Mouse (Mus musculus) cerebellum, adult 2 months (tissue): Measurements from ENCODE around the gene Usp24. TPM values are rescaled to one million over a fixed set of nuclear protein-coding genes. Genes with fewer than 3 reads are reported as not detected.

Source experiments
- DNase-seq, 2 experiments: peaks; one replicate each; pipeline ENCODE4 v3.0.0; 2021
- H3K27ac ChIP-seq: fragments of 200-500 bp; 2 replicates; pipeline ENCODE4 v1.5.1; 2012; ENCODE audit warnings: low read length, control low read depth, inconsistent platforms; ENCODE audit not compliant: insufficient read depth
- H3K27me3 ChIP-seq: fragments of 200-500 bp; 2 replicates; pipeline ENCODE4 v1.6.1; 2012; ENCODE audit warnings: inconsistent platforms, mild to moderate bottlenecking, low read length, moderate library complexity; ENCODE audit not compliant: control insufficient read depth, insufficient read depth
- H3K4me1 ChIP-seq: fragments of 200-500 bp; 2 replicates; pipeline ENCODE4 v1.6.1; 2011; ENCODE audit warnings: low read length; ENCODE audit not compliant: control insufficient read depth, insufficient read depth
- H3K4me3 ChIP-seq: fragments of 200-500 bp; replicated peaks from 2 replicates; pipeline ENCODE3; 2011; ENCODE audit warnings: mild to moderate bottlenecking, low read depth, low read length, control low read depth; ENCODE audit not compliant: insufficient read depth
- CTCF ChIP-seq: fragments of 200-500 bp; IDR thresholded peaks from 2 replicates; pipeline ENCODE4 v1.5.1; 2011; ENCODE audit warnings: low read depth, mild to moderate bottlenecking, control low read depth, low read length, moderate library complexity, borderline replicate concordance; ENCODE audit not compliant: insufficient read depth
- POLR2A ChIP-seq: fragments of 200-500 bp; IDR thresholded peaks from 2 replicates; pipeline ENCODE4 v1.6.1; 2011; ENCODE audit warnings: low read length, control low read depth, borderline replicate concordance; ENCODE audit not compliant: insufficient read depth
- WGBS: fragments of 180-500 bp; shearing (Covaris S2); methylation state at CpG from one replicate; pipeline ENCODE4 v1.1.7; 2018; 5-methylcytosine and 5-hydroxymethylcytosine counted together
- polyA plus RNA-seq: library from polyadenylated mRNA; depleted of rRNA; stranded (reverse); fragments of >200 nt; gene quantifications from 2 replicates; pipeline ENCODE4 v1.2.3, GENCODE M21; 2012; rRNA removed

The Usp24 gene
- 22.4 and 22.7 TPM in 2 replicates for polyA plus RNA-seq

GRCm38 (mm10) chr4:106315921-106316350, at the start of gene Usp24:
TSS of gene Usp24 (plus strand) at chr4:106316213.
- DNase-seq = peak; percentile 77 to 81
- no peaks in the 10 kb centered on the region for H3K27me3 ChIP-seq
- TF ChIP-seq CTCF (no peak), POLR2A (no peak)
- under 1% methylated on average over 57 of the region's 60 CpGs for WGBS
- H3K4me1 ChIP-seq = no peaks in the 10 kb centered on the region; the same call in none of the 2 replicates
- H3K27ac ChIP-seq = peak within 1 kb of the TSS; percentile 98
- peak within 1 kb of the TSS; percentile 89 for H3K4me3 ChIP-seq

GRCm38 (mm10) chr4:106276937-106277336, 39.1 kb upstream of the Usp24 start:
- TF ChIP-seq CTCF (no peak), POLR2A (no peak)

GRCm38 (mm10) chr4:106279177-106279576, 36.8 kb upstream of the Usp24 start:
- TF ChIP-seq POLR2A = no peak
- no peak for TF ChIP-seq CTCF
- no peak for DNase-seq
- Histone ChIP-seq H3K4me3 (no peak overlapping the region), H3K4me1 (peaks cover 7% of the 10 kb centered on the region), H3K27me3 (no peaks in the 10 kb centered on the region), H3K27ac (no peak overlapping the region)
- WGBS = 70% methylated on average over 4 of the region's 4 CpGs

More at GRCm38 (mm10) chr4:106276937-106277336, 39.1 kb upstream of the Usp24 start:
- Histone ChIP-seq H3K4me3 (no peak overlapping the region), H3K4me1 (peaks cover 7% of the 10 kb centered on the region), H3K27ac (no peak overlapping the region), H3K27me3 (no peaks in the 10 kb centered on the region)
- DNase-seq = no peak
- 27% methylated on average over 2 of the region's 2 CpGs for WGBS

GRCm38 (mm10) chr4:106281128-106281491, 34.9 kb upstream of the Usp24 start:
- Histone ChIP-seq H3K27me3 (no peaks in the 10 kb centered on the region), H3K27ac (peak overlapping the region; percentile 69; the same call in 1 of the 2 replicates), H3K4me1 (peaks cover 7% of the 10 kb centered on the region), H3K4me3 (peak overlapping the region; percentile 16)
- TF ChIP-seq CTCF (peak; percentile 10; the same call in 1 of the 2 replicates), POLR2A (no peak)
- WGBS = 18% methylated on average over 2 of the region's 2 CpGs
- peak in 1 of 2 experiments; percentile 14 for DNase-seq

GRCm38 (mm10) chr4:106281492-106282122, 34.4 kb upstream of the Usp24 start:
- Histone ChIP-seq H3K27me3 (no peaks in the 10 kb centered on the region), H3K27ac (peak overlapping the region; percentile 69), H3K4me3 (peak overlapping the region; percentile 16), H3K4me1 (peaks cover 7% of the 10 kb centered on the region)
- WGBS = 15% methylated on average over 8 of the region's 8 CpGs
- peak; percentile 37; the same call in 1 of the 2 replicates for TF ChIP-seq POLR2A
- no peak for TF ChIP-seq CTCF
- peak; percentile 83 to 92 for DNase-seq

- H3K27ac ChIP-seq = peak overlapping the region; percentile 69
- DNase-seq = no peak
- no peaks in the 10 kb centered on the region for H3K27me3 ChIP-seq
- no peak overlapping the region for H3K4me3 ChIP-seq
- TF ChIP-seq CTCF (no peak), POLR2A (no peak)
- H3K4me1 ChIP-seq = peaks cover 5% of the 10 kb centered on the region
- 78% methylated on average over 3 of the region's 3 CpGs for WGBS
Observed at GRCm38 (mm10) chr4:106282123-106282510, 33.9 kb upstream of the Usp24 start.

GRCm38 (mm10) chr4:106286958-106287743, 28.9 kb upstream of the Usp24 start:
- TF ChIP-seq POLR2A (no peak), CTCF (no peak)
- WGBS = 83% methylated on average over 4 of the region's 4 CpGs
- Histone ChIP-seq H3K4me1 (no peaks in the 10 kb centered on the region), H3K27me3 (no peaks in the 10 kb centered on the region), H3K4me3 (no peak overlapping the region), H3K27ac (no peak overlapping the region)
- DNase-seq = no peak
